Mouse (Mus musculus) limb, embryonic 14.5 days (tissue): Measurements from ENCODE around the gene Irs1. TPM values are rescaled to one million over a fixed set of nuclear protein-coding genes. Genes with fewer than 3 reads are reported as not detected.

Source experiments
- ATAC-seq: fragments of 200-750 bp; cut with Nextera tagmentation; 2 replicates; pipeline ENCODE4 v1.8.0; 2017; ENCODE audit warnings: low read depth, moderate number of reproducible peaks, moderate TSS enrichment; ENCODE audit not compliant: low FRiP score
- DNase-seq: peaks from one replicate; pipeline ENCODE4 v3.0.0-alpha.2; 2015; ENCODE audit warnings: low spot score
- H3K27ac ChIP-seq: fragments of 300-500 bp; sonication (generic); replicated peaks from 2 replicates; pipeline ENCODE4 v1.5.1; 2014; ENCODE audit warnings: low read depth, mild to moderate bottlenecking, low read length, moderate library complexity, mixed read lengths
- H3K27me3 ChIP-seq: fragments of 300-500 bp; sonication (generic); 2 replicates; pipeline ENCODE4 v1.6.1; 2014; ENCODE audit warnings: low read length, mixed read lengths; ENCODE audit not compliant: control insufficient read depth, insufficient read depth
- H3K36me3 ChIP-seq: fragments of 300-500 bp; sonication (generic); 2 replicates; pipeline ENCODE4 v1.6.1; 2014; ENCODE audit warnings: mild to moderate bottlenecking, low read length, moderate library complexity, mixed read lengths; ENCODE audit not compliant: control insufficient read depth, insufficient read depth
- H3K4me1 ChIP-seq: fragments of 300-500 bp; sonication (generic); 2 replicates; pipeline ENCODE4 v1.6.1; 2014; ENCODE audit warnings: antibody characterized with exemption, low read length, mixed read lengths; ENCODE audit not compliant: control insufficient read depth, insufficient read depth
- H3K4me2 ChIP-seq: fragments of 300-500 bp; sonication (generic); replicated peaks from 2 replicates; pipeline ENCODE4 v1.6.1; 2014; ENCODE audit warnings: low read depth, mild to moderate bottlenecking, low read length, moderate library complexity; ENCODE audit not compliant: severe bottlenecking
- H3K4me3 ChIP-seq: fragments of 300-500 bp; sonication (generic); replicated peaks from 2 replicates; pipeline ENCODE4 v1.5.1; 2014; ENCODE audit warnings: low read length
- H3K9ac ChIP-seq: fragments of 300-500 bp; sonication (generic); 2 replicates; pipeline ENCODE4 v1.6.1; 2014; ENCODE audit warnings: mild to moderate bottlenecking, low read depth, low read length, moderate library complexity; ENCODE audit not compliant: severe bottlenecking
- H3K9me3 ChIP-seq: fragments of 300-500 bp; sonication (generic); 2 replicates; pipeline ENCODE4 v1.6.1; 2016; ENCODE audit warnings: low read length; ENCODE audit not compliant: control insufficient read depth
- POLR2A ChIP-seq: fragments of 200-500 bp; IDR thresholded peaks from 2 replicates; pipeline ENCODE4 v1.8.0; 2012; ENCODE audit warnings: inconsistent platforms, mild to moderate bottlenecking, moderate library complexity, borderline replicate concordance; ENCODE audit not compliant: insufficient read depth, insufficient read length; ENCODE audit errors: extremely low read depth
- WGBS: fragments of 180-500 bp; shearing (Covaris S2); extraction: QIAGEN DNeasy Blood & Tissue Kit; methylation state at CpG from one replicate; pipeline ENCODE4 v1.1.7; 2014; 5-methylcytosine and 5-hydroxymethylcytosine counted together
- polyA plus RNA-seq, 2 experiments: library from polyadenylated mRNA; depleted of rRNA in 1 of 2; stranded (reverse) in 1 of 2; unstranded in 1 of 2; fragments of >200 nt; fragmentation: Nextera tagmentation in 1 of 2; extraction: Ambion mirVana in 1 of 2; gene quantifications; 2 replicates each; pipeline versions ENCODE4 v1.2.1 to v1.2.3; 2012 to 2014

Gene Irs1
- polyA plus RNA-seq, 2 experiments, result 11.8 to 19.7 TPM

DNA sequence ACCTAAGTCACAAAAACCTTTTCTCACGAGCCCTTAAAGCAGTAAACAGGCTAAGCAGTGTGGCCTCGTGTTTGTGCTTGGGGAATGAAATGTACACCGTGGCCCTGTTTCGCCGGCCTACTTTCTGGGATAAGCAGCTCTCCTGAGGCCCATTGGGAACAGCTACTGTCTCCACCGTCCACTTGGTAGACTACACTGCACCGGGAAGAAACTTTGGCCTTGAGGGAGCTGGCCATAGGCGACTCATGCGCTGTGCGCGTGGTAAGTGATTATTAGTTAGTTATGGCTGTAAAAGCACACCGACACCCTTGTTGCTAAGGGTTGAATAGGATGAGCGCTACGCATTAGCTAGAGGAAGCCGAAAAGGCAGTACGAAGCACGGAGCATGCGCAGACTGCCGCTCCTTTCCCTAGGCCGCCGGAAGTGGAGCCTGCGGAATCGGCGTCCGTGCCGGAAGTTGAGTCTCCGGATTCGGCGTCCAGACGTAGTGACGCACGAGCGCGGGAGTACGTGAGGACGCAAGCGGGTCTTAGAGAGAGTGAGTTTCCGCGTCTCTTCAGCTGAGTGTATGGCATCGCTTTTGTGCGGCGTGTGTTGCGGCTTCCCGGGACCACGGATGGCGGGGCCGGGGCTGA, 25.0 kb upstream of the Irs1 start, which contains the start of gene Rhbdd1:
TSS of gene Rhbdd1 (plus strand) at position 342 of the 635 bp plus-strand sequence.
- ATAC-seq (peak; percentile 97), DNase-seq (peak; percentile 99)
- Histone ChIP-seq H3K4me2 (peak within 1 kb of the TSS; percentile 58), H3K27ac (peak within 1 kb of the TSS; percentile 97), H3K9ac (peak within 1 kb of the TSS; percentile 94), H3K36me3 (no peaks in the 10 kb centered on the region), H3K9me3 (no peaks in the 10 kb centered on the region), H3K4me1 (peaks cover 8% of the 10 kb centered on the region; the same call in 1 of the 2 replicates), H3K4me3 (peak within 1 kb of the TSS; percentile 93), H3K27me3 (no peaks in the 10 kb centered on the region)
- WGBS, result 4% methylated on average over 47 of the region's 47 CpGs
- TF ChIP-seq POLR2A, result 0 out of 2 replicates have a peak, but pooled peaks have one; percentile 51

DNA sequence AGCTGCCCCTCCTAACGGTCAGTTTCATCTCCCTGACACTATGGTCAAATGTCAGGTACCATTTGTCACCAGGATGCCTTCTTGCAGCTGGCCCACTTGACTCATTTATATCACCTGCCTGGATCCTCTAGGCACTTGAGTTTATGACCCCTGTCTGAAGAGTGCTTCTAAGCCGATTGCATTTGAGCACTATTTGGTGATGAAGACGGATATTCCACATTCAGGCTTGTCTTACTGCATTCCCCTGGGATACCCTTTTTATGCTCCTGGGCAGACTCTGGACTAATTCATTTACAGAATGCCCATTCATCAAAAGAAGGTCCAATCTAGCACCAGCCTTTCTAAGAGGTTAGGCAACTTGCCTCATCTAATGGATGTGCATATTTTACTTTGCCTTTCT, 13.3 kb upstream of the Irs1 start:
- no peak overlapping the region for H3K27ac ChIP-seq
- H3K4me1 ChIP-seq, result no peaks in the 10 kb centered on the region
- H3K4me3 ChIP-seq, result no peak overlapping the region
- 24% methylated on average over 3 of the region's 3 CpGs for WGBS
- no peaks in the 10 kb centered on the region for H3K27me3 ChIP-seq
- no peak overlapping the region for H3K4me2 ChIP-seq
- DNase-seq (no peak), ATAC-seq (no peak)
- no peaks in the 10 kb centered on the region for H3K36me3 ChIP-seq
- no peak overlapping the region for H3K9ac ChIP-seq
- H3K9me3 ChIP-seq, result no peaks in the 10 kb centered on the region
- no peak for TF ChIP-seq POLR2A

GRCm38 (mm10) chr1:82298586-82298985, 7.4 kb upstream of the Irs1 start:
- 20% methylated on average over 1 of the region's 1 CpGs for WGBS
- DNase-seq (no peak), ATAC-seq (no peak)
- Histone ChIP-seq H3K4me1 (no peaks in the 10 kb centered on the region), H3K4me2 (no peak overlapping the region), H3K9me3 (no peaks in the 10 kb centered on the region), H3K36me3 (no peaks in the 10 kb centered on the region), H3K27ac (no peak overlapping the region), H3K4me3 (no peak overlapping the region), H3K9ac (no peak overlapping the region), H3K27me3 (no peaks in the 10 kb centered on the region)
- no peak for TF ChIP-seq POLR2A

- TF ChIP-seq POLR2A, result no peak
- H3K9ac ChIP-seq, result no peak overlapping the region
- no peaks in the 10 kb centered on the region for H3K9me3 ChIP-seq
- no peaks in the 10 kb centered on the region for H3K27me3 ChIP-seq
- WGBS, result 10% methylated on average over 6 of the region's 6 CpGs
- DNase-seq (peak; percentile 89), ATAC-seq (no peak)
- peaks cover 2% of the 10 kb centered on the region; the same call in 1 of the 2 replicates for H3K36me3 ChIP-seq
- H3K4me3 ChIP-seq, result no peak overlapping the region
- H3K4me2 ChIP-seq, result no peak overlapping the region
- peaks cover 6% of the 10 kb centered on the region for H3K4me1 ChIP-seq
- no peak overlapping the region for H3K27ac ChIP-seq
Observed at GRCm38 (mm10) chr1:82294102-82294501, 2.9 kb upstream of the Irs1 start.

DNA sequence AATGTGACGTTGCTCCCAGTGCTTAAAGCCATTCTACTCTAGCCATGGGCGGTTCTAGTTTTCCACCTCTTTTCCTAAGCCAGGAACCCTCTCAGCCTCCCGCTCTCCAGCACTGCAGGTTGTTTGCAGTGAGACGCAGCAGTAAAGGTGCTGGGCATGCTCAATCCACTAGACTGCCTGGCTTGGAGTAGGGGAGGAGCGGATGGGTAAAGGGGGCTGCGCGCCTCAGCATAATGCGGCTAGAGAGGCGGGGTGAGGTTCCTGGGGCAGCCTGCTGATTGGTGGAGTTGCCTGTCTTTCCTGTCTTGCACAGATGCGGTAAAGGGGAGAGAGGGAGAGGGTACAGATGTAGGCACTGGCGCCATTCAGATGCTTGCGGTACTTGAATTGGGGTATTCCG, 1.6 kb upstream of the Irs1 start:
- no peaks in the 10 kb centered on the region for H3K9me3 ChIP-seq
- peak; percentile 45; the same call in 1 of the 2 replicates for ATAC-seq
- H3K9ac ChIP-seq, result no peak overlapping the region
- peak overlapping the region; percentile 88 for H3K4me2 ChIP-seq
- DNase-seq, result peak; percentile 81
- peak overlapping the region; percentile 56 for H3K4me3 ChIP-seq
- WGBS, result under 1% methylated on average over 12 of the region's 13 CpGs
- peaks cover 15% of the 10 kb centered on the region for H3K36me3 ChIP-seq
- H3K27ac ChIP-seq, result 0 out of 2 replicates have a peak overlapping the region, but pooled peaks have one; percentile 2
- H3K4me1 ChIP-seq, result peaks cover 19% of the 10 kb centered on the region
- H3K27me3 ChIP-seq, result no peaks in the 10 kb centered on the region
- peak; percentile 56; the same call in 1 of the 2 replicates for TF ChIP-seq POLR2A
